In genomic region chr11:105548383-105548782, GRCm38 (mm10) we compare ENCODE assay signal across 17 mouse cellular contexts. TPM values are rescaled to one million over a fixed set of nuclear protein-coding genes. Genes with fewer than 3 reads are reported as not detected.
DNase-seq lines count a peak whose midpoint lies in the region; ATAC-seq and TF ChIP-seq lines count a peak whose summit lies in the region.
"Had no signal": no experiment of that assay in that cellular context is flagged by ENCODE, and none has a peak within 500 bp of the region (broad histone marks: within the 10 kb centered on the region; RNA-seq: fewer than 3 reads in every experiment).

No protein-coding gene starts in this region.

- peak; percentile 47 for TF ChIP-seq CTCF in layer of hippocampus, adult 2 months (conservative IDR thresholded peaks at IDR 0.05)

- DNase-seq in heart, adult 11 months = peak; percentile 74
- DNase-seq in layer of hippocampus, adult 2 months (ENCODE audit: low spot score in 2 of 2) = no peak
- no peak for DNase-seq in layer of hippocampus, postnatal 10 days (ENCODE audit: low spot score in 2 of 2)
- DNase-seq in ES-CJ7 (ENCODE audit: low read depth, low spot score) = peak; percentile 8
- DNase-seq in ZHBTc4 (ENCODE audit: low read depth, low spot score) = peak; percentile 16
- DNase-seq in right cerebral cortex, adult 18-20 months = no peak
- DNase-seq: adrenal gland, adult 2 months; cerebellum, adult 9-10 months; kidney, adult 8-10 months had no signal

- H3K4me3 ChIP-seq in heart, embryonic 12.5 days = no peak overlapping the region
- no peak overlapping the region for H3K4me3 ChIP-seq in layer of hippocampus, adult 2 months
- H3K4me3 ChIP-seq: embryonic facial prominence, embryonic 13.5 days; forebrain, embryonic 15.5 days; midbrain, embryonic 13.5 days; neural tube, embryonic 13.5 days had no signal

- H3K36me3 ChIP-seq in heart, embryonic 12.5 days = no peaks in the 10 kb centered on the region
- H3K36me3 ChIP-seq: embryonic facial prominence, embryonic 13.5 days; forebrain, embryonic 15.5 days; G1E; midbrain, embryonic 13.5 days; neural tube, embryonic 13.5 days had no signal

- H3K9ac ChIP-seq in heart, embryonic 12.5 days = no peak overlapping the region
- H3K9ac ChIP-seq: embryonic facial prominence, embryonic 13.5 days; forebrain, embryonic 15.5 days; liver, embryonic 14.5 days; midbrain, embryonic 13.5 days; neural tube, embryonic 13.5 days had no signal

- no peaks in the 10 kb centered on the region for H3K9me3 ChIP-seq in heart, embryonic 12.5 days (replicated peaks)
- H3K9me3 ChIP-seq: embryonic facial prominence, embryonic 13.5 days; forebrain, embryonic 15.5 days; G1E; midbrain, embryonic 13.5 days; neural tube, embryonic 13.5 days had no signal

- WGBS in heart, embryonic 12.5 days = 80% methylated on average over 6 of the region's 6 CpGs

- peaks cover 38% of the 10 kb centered on the region for H3K4me1 ChIP-seq in heart, embryonic 12.5 days (replicated peaks)

- no peak overlapping the region for H3K4me2 ChIP-seq in heart, embryonic 12.5 days
- H3K4me2 ChIP-seq: embryonic facial prominence, embryonic 13.5 days; forebrain, embryonic 15.5 days; midbrain, embryonic 13.5 days; neural tube, embryonic 13.5 days had no signal

- no peak for ATAC-seq in heart, embryonic 12.5 days (ENCODE audit: insufficient number of reproducible peaks, low FRiP score)
- ATAC-seq: forebrain, embryonic 15.5 days; hindbrain, postnatal 0 days; midbrain, embryonic 13.5 days had no signal

- H3K27ac ChIP-seq in heart, embryonic 12.5 days (ENCODE audit: poor library complexity, severe bottlenecking) = no peak overlapping the region
- H3K27ac ChIP-seq in layer of hippocampus, adult 2 months = no peak overlapping the region
- H3K27ac ChIP-seq: embryonic facial prominence, embryonic 13.5 days; forebrain, embryonic 15.5 days; hindbrain, postnatal 0 days; liver, embryonic 14.5 days; midbrain, embryonic 13.5 days; neural tube, embryonic 13.5 days had no signal

- no peaks in the 10 kb centered on the region for H3K27me3 ChIP-seq in heart, embryonic 12.5 days (replicated peaks)
- H3K27me3 ChIP-seq: embryonic facial prominence, embryonic 13.5 days; forebrain, embryonic 15.5 days; midbrain, embryonic 13.5 days; neural tube, embryonic 13.5 days had no signal

RNA-seq across cellular contexts. Expression of gene Tanc2, which starts 41.4 kb away (rescaled TPM):
- 24.4 and 26.1 TPM in 2 replicates for polyA plus RNA-seq in heart, embryonic 12.5 days (2016; fragmentation: Nextera tagmentation; extraction: Ambion mirVana)
- 100 to 1,000 TPM; 164 to 177 TPM for total RNA-seq in layer of hippocampus, adult 2 months (2021)
- 100 to 1,000 TPM; 197 to 221 TPM for total RNA-seq in layer of hippocampus, postnatal 10 days (2021)
- polyA plus RNA-seq: G1E had no signal

Comparison
In these comparisons a context has a peak if more than half of its experiments do, and no peak if none do; other contexts are left out.
1. DNase-seq: peak in heart, adult 11 months (single experiment), ES-CJ7 (single experiment) and ZHBTc4 (single experiment); none in layer of hippocampus, adult 2 months (0 of 2), layer of hippocampus, postnatal 10 days (0 of 2) and right cerebral cortex, adult 18-20 months (single experiment).